Mouse (Mus musculus) lung, postnatal 0 days (tissue): ENCODE results near the gene Pagr1b.

Source experiments
- CTCF ChIP-seq: IDR thresholded peaks from 2 replicates; pipeline ENCODE4 v1.5.1; 2016; ENCODE audit warnings: antibody characterized with exemption, mild to moderate bottlenecking
- EP300 ChIP-seq: IDR thresholded peaks from 2 replicates; pipeline ENCODE4 v1.6.1; 2016; ENCODE audit warnings: antibody characterized with exemption, mild to moderate bottlenecking, control low read depth

GRCm38 (mm10) chr7:127021563-127022527, 5.6 kb upstream of the Pagr1b start:
- TF ChIP-seq CTCF (no peak), EP300 (no peak)
